Mouse (Mus musculus): ENCODE measurements around the gene Usp25. TPM values are rescaled to one million over a fixed set of nuclear protein-coding genes. Genes with fewer than 3 reads are reported as not detected.

Usp25 gene
- total RNA-seq, 1 experiment: 8.6 TPM

GRCm38 (mm10) chr16:77028687-77029417 lies 15.3 kb downstream of the Usp25 start:
- Histone ChIP-seq H3K27ac (ENCODE audit: insufficient read depth, low read depth, low read length, poor library complexity, severe bottlenecking) (no peak overlapping the region), H3K36me3 (ENCODE audit: control insufficient read depth, insufficient read depth, low read length, poor library complexity, severe bottlenecking) (no peaks in the 10 kb centered on the region), H3K9ac (ENCODE audit: insufficient read depth, low read depth, low read length, poor library complexity, severe bottlenecking) (peak overlapping the region; percentile 10; the same call in 1 of the 2 replicates), H3K4me1 (ENCODE audit: control insufficient read depth in 2 of 2, insufficient read depth in 2 of 2, low read length in 2 of 2, poor library complexity in 1 of 2) (peaks cover 0 to 2% of the 10 kb centered on the region in 2 experiments; a peak in 2 of 4 replicates), H3K9me3 (ENCODE audit: control insufficient read depth, insufficient read depth, low read depth, low read length) (no peaks in the 10 kb centered on the region), H3K4me3 (ENCODE audit: insufficient read depth in 1 of 2, low read depth in 1 of 2, low read length in 2 of 2, poor library complexity in 1 of 2, severe bottlenecking in 1 of 2) (no peak overlapping the region; a peak in 1 of 4 replicates)
- TF ChIP-seq ZC3H11A (IDR thresholded peaks at IDR 0.05; ENCODE audit: borderline replicate concordance, low read depth, low read length) (no peak), HCFC1 (IDR thresholded peaks at IDR 0.05; ENCODE audit: borderline replicate concordance, insufficient read depth, low read length) (no peak), CHD2 (IDR thresholded peaks at IDR 0.05; ENCODE audit: low read depth, low read length) (no peak), ZNF384 (IDR thresholded peaks at IDR 0.05; ENCODE audit: low read depth, low read length) (no peak), MAFK (IDR thresholded peaks at IDR 0.05; ENCODE audit: insufficient read depth, low read depth, low read length) (no peak)
- in situ Hi-C loops (cut with MboI; ENCODE audit: low sequenced_read_pairs in 2 of 2, unreplicated experiment in 2 of 2): no loop called here
- DNase-seq (ENCODE audit: low read depth, low spot score): no peak

GRCm38 (mm10) chr16:77030435-77030834 lies 16.9 kb downstream of the Usp25 start:
- in situ Hi-C loops (cut with MboI; ENCODE audit: low sequenced_read_pairs in 2 of 2, unreplicated experiment in 2 of 2): no loop called here
- no peaks in the 10 kb centered on the region for H3K9me3 ChIP-seq (ENCODE audit: control insufficient read depth, insufficient read depth, low read depth, low read length)
- no peak overlapping the region for H3K4me3 ChIP-seq (ENCODE audit: insufficient read depth in 1 of 2, low read depth in 1 of 2, low read length in 2 of 2, poor library complexity in 1 of 2, severe bottlenecking in 1 of 2)
- H3K4me1 ChIP-seq (ENCODE audit: control insufficient read depth in 2 of 2, insufficient read depth in 2 of 2, low read length in 2 of 2, poor library complexity in 1 of 2): peaks cover 0 to 2% of the 10 kb centered on the region in 2 experiments; a peak in 2 of 4 replicates
- no peak overlapping the region for H3K27ac ChIP-seq (ENCODE audit: insufficient read depth, low read depth, low read length, poor library complexity, severe bottlenecking)
- DNase-seq (ENCODE audit: low read depth, low spot score): no peak
- H3K9ac ChIP-seq (ENCODE audit: insufficient read depth, low read depth, low read length, poor library complexity, severe bottlenecking): no peak overlapping the region
- no peak for TF ChIP-seq ZC3H11A (IDR thresholded peaks at IDR 0.05; ENCODE audit: borderline replicate concordance, low read depth, low read length)
- TF ChIP-seq MAFK (IDR thresholded peaks at IDR 0.05; ENCODE audit: insufficient read depth, low read depth, low read length): no peak
- no peak for TF ChIP-seq HCFC1 (IDR thresholded peaks at IDR 0.05; ENCODE audit: borderline replicate concordance, insufficient read depth, low read length)
- TF ChIP-seq CHD2 (IDR thresholded peaks at IDR 0.05; ENCODE audit: low read depth, low read length): no peak
- TF ChIP-seq ZNF384 (IDR thresholded peaks at IDR 0.05; ENCODE audit: low read depth, low read length): no peak
- no peaks in the 10 kb centered on the region for H3K36me3 ChIP-seq (ENCODE audit: control insufficient read depth, insufficient read depth, low read length, poor library complexity, severe bottlenecking)

DNA sequence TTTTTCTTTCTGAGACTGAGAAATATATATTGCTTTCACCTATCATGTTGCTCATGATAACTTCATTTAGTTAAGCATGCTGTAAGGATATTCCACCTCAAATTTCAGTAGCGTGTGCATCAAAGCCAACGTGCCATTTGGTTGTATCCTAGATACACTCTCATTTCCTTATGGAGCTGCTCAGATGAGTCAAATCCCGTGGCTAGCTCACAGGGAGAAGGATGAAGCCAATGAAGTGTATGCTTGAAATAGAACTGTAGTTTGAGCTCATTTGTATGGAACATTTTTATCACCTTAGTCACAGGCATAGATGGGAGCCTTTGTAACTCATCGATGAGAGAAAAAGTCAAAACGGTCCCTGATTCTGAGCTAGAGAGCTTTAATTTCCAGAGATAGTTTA lies 20.8 kb downstream of the Usp25 start:
- Histone ChIP-seq H3K4me3 (ENCODE audit: insufficient read depth in 1 of 2, low read depth in 1 of 2, low read length in 2 of 2, poor library complexity in 1 of 2, severe bottlenecking in 1 of 2) (no peak overlapping the region), H3K36me3 (ENCODE audit: control insufficient read depth, insufficient read depth, low read length, poor library complexity, severe bottlenecking) (no peaks in the 10 kb centered on the region), H3K9ac (ENCODE audit: insufficient read depth, low read depth, low read length, poor library complexity, severe bottlenecking) (no peak overlapping the region), H3K4me1 (ENCODE audit: control insufficient read depth in 2 of 2, insufficient read depth in 2 of 2, low read length in 2 of 2, poor library complexity in 1 of 2) (no peaks in the 10 kb centered on the region), H3K9me3 (ENCODE audit: control insufficient read depth, insufficient read depth, low read depth, low read length) (no peaks in the 10 kb centered on the region), H3K27ac (ENCODE audit: insufficient read depth, low read depth, low read length, poor library complexity, severe bottlenecking) (no peak overlapping the region)
- in situ Hi-C loops (cut with MboI; ENCODE audit: low sequenced_read_pairs in 2 of 2, unreplicated experiment in 2 of 2): no loop called here
- no peak for DNase-seq (ENCODE audit: low read depth, low spot score)
- TF ChIP-seq HCFC1 (IDR thresholded peaks at IDR 0.05; ENCODE audit: borderline replicate concordance, insufficient read depth, low read length) (no peak), ZC3H11A (IDR thresholded peaks at IDR 0.05; ENCODE audit: borderline replicate concordance, low read depth, low read length) (no peak), MAFK (IDR thresholded peaks at IDR 0.05; ENCODE audit: insufficient read depth, low read depth, low read length) (no peak), ZNF384 (IDR thresholded peaks at IDR 0.05; ENCODE audit: low read depth, low read length) (no peak), CHD2 (IDR thresholded peaks at IDR 0.05; ENCODE audit: low read depth, low read length) (no peak)

GRCm38 (mm10) chr16:77034751-77035150 lies 21.2 kb downstream of the Usp25 start:
- DNase-seq (ENCODE audit: low read depth, low spot score): no peak
- Histone ChIP-seq H3K27ac (ENCODE audit: insufficient read depth, low read depth, low read length, poor library complexity, severe bottlenecking) (no peak overlapping the region), H3K4me3 (ENCODE audit: insufficient read depth in 1 of 2, low read depth in 1 of 2, low read length in 2 of 2, poor library complexity in 1 of 2, severe bottlenecking in 1 of 2) (no peak overlapping the region), H3K36me3 (ENCODE audit: control insufficient read depth, insufficient read depth, low read length, poor library complexity, severe bottlenecking) (no peaks in the 10 kb centered on the region), H3K9ac (ENCODE audit: insufficient read depth, low read depth, low read length, poor library complexity, severe bottlenecking) (no peak overlapping the region), H3K4me1 (ENCODE audit: control insufficient read depth in 2 of 2, insufficient read depth in 2 of 2, low read length in 2 of 2, poor library complexity in 1 of 2) (no peaks in the 10 kb centered on the region), H3K9me3 (ENCODE audit: control insufficient read depth, insufficient read depth, low read depth, low read length) (no peaks in the 10 kb centered on the region)
- no peak for TF ChIP-seq HCFC1 (IDR thresholded peaks at IDR 0.05; ENCODE audit: borderline replicate concordance, insufficient read depth, low read length)
- in situ Hi-C loops (cut with MboI; ENCODE audit: low sequenced_read_pairs in 2 of 2, unreplicated experiment in 2 of 2): no loop called here
